Mouse (Mus musculus) ES-Bruce4 (cell line): Measurements from ENCODE around the gene Dhx58.

Experiments
- CTCF ChIP-seq: IDR thresholded peaks from one replicate; pipeline ENCODE4 v1.8.1; 2011; ENCODE audit warnings: low read depth, low read length
- POLR2A ChIP-seq: IDR thresholded peaks from one replicate; pipeline ENCODE4 v1.8.1; 2011; ENCODE audit warnings: low read length; ENCODE audit not compliant: insufficient read depth

- TF ChIP-seq POLR2A = no peak
- TF ChIP-seq CTCF = no peak
These were observed 22.2 kb downstream of the Dhx58 start for GRCm38 (mm10) chr11:100681826-100682225.
